Mouse (Mus musculus): ENCODE measurements at regions not wholly inside any gene's neighbourhood (a gene's known extent, or its start where the extent isn't known, plus 50 kb on each side); places are given as distances from the start of the nearest gene placed in this dataset.

GRCm38 (mm10) chr12:107028985-107029384 is 459.4 kb upstream of the 3110018I06Rik start:
- no peak for TF ChIP-seq ZC3H11A (IDR thresholded peaks at IDR 0.05; ENCODE audit: borderline replicate concordance, low read depth, low read length)
- TF ChIP-seq ZNF384 (IDR thresholded peaks at IDR 0.05; ENCODE audit: low read depth, low read length) = no peak
- TF ChIP-seq MAFK (IDR thresholded peaks at IDR 0.05; ENCODE audit: insufficient read depth, low read depth, low read length) = peak; percentile 81

All from ES-E14 (cell line).